ENCODE assay signal across 22 mouse cellular contexts in genomic region chr5:23499257-23499656, GRCm38 (mm10).
DNase-seq lines count a peak whose midpoint lies in the region; ATAC-seq and TF ChIP-seq lines count a peak whose summit lies in the region.
"Had no signal": no experiment of that assay in that cellular context is flagged by ENCODE, and none has a peak within 500 bp of the region (broad histone marks: within the 10 kb centered on the region; RNA-seq: fewer than 3 reads in every experiment).

No protein-coding gene starts in this region.

- peak; percentile 87 for DNase-seq in heart, adult 11 months
- DNase-seq in hindbrain, embryonic 11.5 days (ENCODE audit: low spot score): no peak
- no peak for DNase-seq in layer of hippocampus, adult 2 months (ENCODE audit: low spot score in 2 of 2)
- no peak for DNase-seq in layer of hippocampus, adult 8-10 months (ENCODE audit: low spot score in 2 of 2)
- DNase-seq: adrenal gland, adult 2 months; adrenal gland, postnatal 10 days; adrenal gland, postnatal 25 days; cerebellum, adult 11 months; cerebellum, adult 18-20 months; cerebellum, adult 8-10 months; cerebellum, adult 9-11 months; cerebellum, postnatal 14 days; cerebellum, postnatal 36 days; embryo, embryonic 11 days had no signal

- no peak overlapping the region for H3K27ac ChIP-seq in heart, embryonic 12.5 days (ENCODE audit: poor library complexity, severe bottlenecking)
- H3K27ac ChIP-seq in hindbrain, embryonic 16.5 days (ENCODE audit: low read depth, low read length): peak overlapping the region; percentile 29; the same call in 1 of the 2 replicates
- no peak overlapping the region for H3K27ac ChIP-seq in hindbrain, embryonic 11.5 days (ENCODE audit: low read depth, low read length)
- peak overlapping the region; percentile 37; the same call in 1 of the 2 replicates for H3K27ac ChIP-seq in layer of hippocampus, adult 2 months
- H3K27ac ChIP-seq: embryonic facial prominence, embryonic 13.5 days; embryonic facial prominence, embryonic 15.5 days; forebrain, embryonic 10.5 days; forebrain, embryonic 12.5 days had no signal

- no peak overlapping the region for H3K4me2 ChIP-seq in heart, embryonic 12.5 days
- no peak overlapping the region for H3K4me2 ChIP-seq in hindbrain, embryonic 16.5 days (ENCODE audit: low read length)
- no peak overlapping the region for H3K4me2 ChIP-seq in hindbrain, embryonic 11.5 days (replicated peaks; ENCODE audit: low read depth, low read length)
- H3K4me2 ChIP-seq: embryonic facial prominence, embryonic 13.5 days; embryonic facial prominence, embryonic 15.5 days; forebrain, embryonic 12.5 days had no signal

- WGBS in heart, embryonic 12.5 days: 92% methylated on average over 16 of the region's 16 CpGs
- WGBS in hindbrain, embryonic 16.5 days: 95% methylated on average over 16 of the region's 16 CpGs
- 95% methylated on average over 16 of the region's 16 CpGs for WGBS in hindbrain, embryonic 11.5 days

- peaks cover 9% of the 10 kb centered on the region; the same call in 1 of the 2 replicates for H3K4me1 ChIP-seq in heart, embryonic 12.5 days (replicated peaks)
- no peaks in the 10 kb centered on the region for H3K4me1 ChIP-seq in hindbrain, embryonic 16.5 days (ENCODE audit: control insufficient read depth, insufficient read depth, low read depth, low read length)
- no peaks in the 10 kb centered on the region for H3K4me1 ChIP-seq in hindbrain, embryonic 11.5 days (replicated peaks; ENCODE audit: control insufficient read depth, insufficient read depth, low read length)
- H3K4me1 ChIP-seq: embryonic facial prominence, embryonic 13.5 days; forebrain, embryonic 10.5 days; forebrain, embryonic 12.5 days had no signal

- no peak overlapping the region for H3K4me3 ChIP-seq in heart, embryonic 12.5 days
- no peak overlapping the region for H3K4me3 ChIP-seq in hindbrain, embryonic 16.5 days (ENCODE audit: low read length)
- H3K4me3 ChIP-seq in hindbrain, embryonic 11.5 days (ENCODE audit: low read depth, low read length): no peak overlapping the region
- H3K4me3 ChIP-seq in layer of hippocampus, adult 2 months: no peak overlapping the region
- H3K4me3 ChIP-seq: embryonic facial prominence, embryonic 13.5 days; embryonic facial prominence, embryonic 15.5 days; erythroblast, embryonic 14.5 days; forebrain, embryonic 10.5 days; forebrain, embryonic 12.5 days had no signal

- no peak for ATAC-seq in heart, embryonic 12.5 days (ENCODE audit: insufficient number of reproducible peaks, low FRiP score)
- ATAC-seq in hindbrain, embryonic 16.5 days: no peak
- ATAC-seq in hindbrain, embryonic 11.5 days (ENCODE audit: low FRiP score): no peak
- ATAC-seq: forebrain, embryonic 14.5 days had no signal

- no peak for TF ChIP-seq CTCF in layer of hippocampus, adult 2 months (conservative IDR thresholded peaks at IDR 0.05)

- no peaks in the 10 kb centered on the region for H3K27me3 ChIP-seq in heart, embryonic 12.5 days (replicated peaks)
- H3K27me3 ChIP-seq in hindbrain, embryonic 16.5 days (replicated peaks; ENCODE audit: control insufficient read depth, insufficient read depth, low read length): no peaks in the 10 kb centered on the region
- no peaks in the 10 kb centered on the region for H3K27me3 ChIP-seq in hindbrain, embryonic 11.5 days (ENCODE audit: control insufficient read depth, insufficient read depth, low read length)
- H3K27me3 ChIP-seq: embryonic facial prominence, embryonic 13.5 days; embryonic facial prominence, embryonic 15.5 days; forebrain, embryonic 12.5 days had no signal

- peaks cover 74% of the 10 kb centered on the region for H3K36me3 ChIP-seq in heart, embryonic 12.5 days
- peaks cover 53% of the 10 kb centered on the region for H3K36me3 ChIP-seq in hindbrain, embryonic 16.5 days (ENCODE audit: control insufficient read depth, insufficient read depth, low read length)
- H3K36me3 ChIP-seq in hindbrain, embryonic 11.5 days (ENCODE audit: control insufficient read depth, insufficient read depth, low read length): peaks cover 27% of the 10 kb centered on the region

- no peaks in the 10 kb centered on the region for H3K9me3 ChIP-seq in heart, embryonic 12.5 days (replicated peaks)
- H3K9me3 ChIP-seq in hindbrain, embryonic 16.5 days (ENCODE audit: control insufficient read depth, low read length): no peaks in the 10 kb centered on the region
- H3K9me3 ChIP-seq in hindbrain, embryonic 11.5 days (ENCODE audit: control insufficient read depth, low read length): no peaks in the 10 kb centered on the region
- H3K9me3 ChIP-seq: embryonic facial prominence, embryonic 13.5 days; embryonic facial prominence, embryonic 15.5 days; forebrain, embryonic 10.5 days; forebrain, embryonic 12.5 days had no signal

- H3K9ac ChIP-seq in heart, embryonic 12.5 days: no peak overlapping the region
- no peak overlapping the region for H3K9ac ChIP-seq in hindbrain, embryonic 16.5 days (ENCODE audit: low read depth, low read length)
- H3K9ac ChIP-seq in hindbrain, embryonic 11.5 days (ENCODE audit: low read depth, low read length): no peak overlapping the region
- H3K9ac ChIP-seq: embryonic facial prominence, embryonic 13.5 days; embryonic facial prominence, embryonic 15.5 days; forebrain, embryonic 12.5 days had no signal

Comparison
In these comparisons a context has a peak if more than half of its experiments do, and no peak if none do; other contexts are left out.
1. H3K27ac ChIP-seq: peak in hindbrain, embryonic 16.5 days (single experiment) and layer of hippocampus, adult 2 months (single experiment); none in heart, embryonic 12.5 days (single experiment) and hindbrain, embryonic 11.5 days (single experiment).